Mouse (Mus musculus): ENCODE data around the gene Itpr2. TPM values are rescaled to one million over a fixed set of nuclear protein-coding genes. Genes with fewer than 3 reads are reported as not detected.

Itpr2 gene
- polyA plus RNA-seq, 1 experiment = 3.6 TPM

DNA sequence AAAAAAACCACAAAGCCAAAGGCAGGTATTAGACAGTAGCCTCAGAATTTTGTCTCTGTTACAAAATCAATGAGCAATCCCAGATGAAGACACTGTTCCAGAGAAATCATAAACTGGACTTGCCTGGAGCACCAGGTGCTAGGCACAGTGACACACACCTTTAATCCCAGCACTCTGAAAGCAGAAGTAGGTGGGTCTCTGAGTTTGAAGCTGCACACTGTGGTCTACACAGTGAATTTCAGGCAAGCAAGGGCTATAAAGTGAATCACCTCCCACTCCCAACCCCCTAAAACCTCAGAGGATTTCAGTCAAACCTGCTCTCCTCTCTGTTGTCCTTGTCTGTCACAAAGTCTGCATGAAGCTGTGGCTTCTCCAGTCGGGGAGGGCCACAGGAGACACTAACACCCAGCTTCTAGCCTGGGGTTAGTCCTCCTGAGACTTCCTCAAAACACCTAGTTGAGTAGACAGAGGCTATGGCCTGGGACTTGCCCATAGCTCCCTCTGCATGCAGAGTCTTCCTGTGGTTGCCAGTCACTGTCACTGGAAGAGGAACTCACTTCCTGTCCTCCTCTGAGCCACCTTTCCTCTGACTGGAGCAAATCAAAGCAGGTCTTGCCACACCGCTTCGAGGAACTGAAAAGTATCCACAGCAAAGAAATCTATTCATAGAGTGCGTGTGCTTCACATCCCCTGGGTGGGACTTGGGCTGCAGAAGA lies 394.7 kb downstream of the Itpr2 start:
- Histone ChIP-seq H3K4me3 (ENCODE audit: low read depth, low read length) (no peak overlapping the region), H3K36me3 (ENCODE audit: control insufficient read depth, insufficient read depth, low read length, poor library complexity, severe bottlenecking) (no peaks in the 10 kb centered on the region), H3K9me3 (replicated peaks; ENCODE audit: control insufficient read depth, insufficient read depth, low read length, poor library complexity, severe bottlenecking) (no peaks in the 10 kb centered on the region), H3K27ac (ENCODE audit: insufficient read depth, low read length) (no peak overlapping the region), H3K27me3 (ENCODE audit: control insufficient read depth, insufficient read depth, low read length, poor library complexity, severe bottlenecking) (no peaks in the 10 kb centered on the region), H3K4me1 (ENCODE audit: control insufficient read depth, insufficient read depth, low read length) (no peaks in the 10 kb centered on the region), H3K9ac (ENCODE audit: low read depth, poor library complexity, severe bottlenecking) (no peak overlapping the region)
- TF ChIP-seq CTCF (IDR thresholded peaks at IDR 0.05; ENCODE audit: low read depth, low read length) = no peak
- no peak for TF ChIP-seq POLR2A (IDR thresholded peaks at IDR 0.05; ENCODE audit: insufficient read depth, low read length)
- TF ChIP-seq EP300 (IDR thresholded peaks at IDR 0.05; ENCODE audit: insufficient read depth, low read depth, low read length) = no peak

DNA sequence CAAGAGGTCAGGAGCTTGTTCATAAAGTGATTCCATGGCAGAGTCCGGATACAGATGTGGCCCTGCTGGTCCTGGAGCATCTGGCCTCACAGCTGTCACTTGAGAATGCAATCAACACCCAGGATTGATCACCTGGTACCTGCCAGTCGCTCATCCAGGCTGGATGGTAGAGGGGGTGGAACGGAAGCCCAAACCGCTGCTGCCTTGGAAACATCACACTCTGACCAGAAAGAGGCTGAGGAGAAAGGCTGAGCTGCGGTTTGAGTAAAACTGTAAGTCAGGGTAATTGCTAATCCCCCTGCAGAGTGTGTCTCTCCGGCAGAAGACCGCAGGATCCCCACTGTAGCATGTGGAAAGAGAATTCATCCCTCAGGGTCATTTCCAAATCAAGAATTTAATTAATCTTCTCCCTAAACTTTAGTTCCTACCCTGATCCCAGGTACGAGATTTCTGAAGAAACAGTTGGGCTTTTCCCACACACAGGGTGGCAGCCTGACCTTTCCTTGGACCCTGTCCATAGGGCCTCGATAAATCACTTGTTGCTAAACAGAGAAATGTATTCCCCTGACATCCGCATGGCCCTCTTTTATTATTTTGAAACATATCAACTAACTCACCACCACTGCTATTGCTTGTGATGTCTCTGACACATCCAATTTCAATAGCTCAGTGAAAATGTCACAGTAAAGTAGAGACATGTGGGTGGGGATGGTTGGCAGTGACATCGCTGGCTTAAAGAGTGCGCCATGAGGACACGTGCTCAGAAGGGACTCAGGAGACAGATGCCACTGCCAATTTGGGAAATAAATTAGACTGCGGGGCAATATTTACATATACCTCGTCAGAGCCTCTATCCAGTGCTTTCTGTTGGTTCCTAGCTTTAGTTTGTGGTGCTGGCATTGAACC lies 418.7 kb downstream of the Itpr2 start:
- Histone ChIP-seq H3K36me3 (ENCODE audit: control insufficient read depth, insufficient read depth, low read length, poor library complexity, severe bottlenecking) (no peaks in the 10 kb centered on the region), H3K4me1 (ENCODE audit: control insufficient read depth, insufficient read depth, low read length) (no peaks in the 10 kb centered on the region), H3K9ac (ENCODE audit: low read depth, poor library complexity, severe bottlenecking) (no peak overlapping the region), H3K4me3 (ENCODE audit: low read depth, low read length) (no peak overlapping the region), H3K9me3 (replicated peaks; ENCODE audit: control insufficient read depth, insufficient read depth, low read length, poor library complexity, severe bottlenecking) (no peaks in the 10 kb centered on the region), H3K27ac (ENCODE audit: insufficient read depth, low read length) (no peak overlapping the region), H3K27me3 (ENCODE audit: control insufficient read depth, insufficient read depth, low read length, poor library complexity, severe bottlenecking) (no peaks in the 10 kb centered on the region)
- no peak for TF ChIP-seq POLR2A (IDR thresholded peaks at IDR 0.05; ENCODE audit: insufficient read depth, low read length)
- no peak for TF ChIP-seq EP300 (IDR thresholded peaks at IDR 0.05; ENCODE audit: insufficient read depth, low read depth, low read length)
- TF ChIP-seq CTCF (IDR thresholded peaks at IDR 0.05; ENCODE audit: low read depth, low read length) = no peak

DNA sequence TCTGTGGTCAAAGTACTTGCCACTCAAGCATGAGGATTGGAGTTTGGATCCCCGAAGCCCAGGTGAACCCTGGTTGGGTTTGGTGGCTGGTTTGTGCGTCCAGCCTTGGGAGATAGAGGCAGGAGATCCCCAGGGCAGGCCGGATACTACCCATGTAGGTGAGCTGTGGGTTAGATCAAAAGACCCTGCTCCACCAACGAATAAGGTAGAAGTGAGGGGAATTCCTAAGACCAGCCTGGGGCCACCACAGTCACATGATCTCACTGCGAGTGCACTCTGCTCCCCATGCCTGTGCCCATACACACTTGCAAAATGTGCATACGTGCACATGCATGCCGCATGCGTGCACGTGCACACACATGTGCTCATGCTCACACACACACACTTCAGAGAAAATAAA lies 419.5 kb downstream of the Itpr2 start:
- Histone ChIP-seq H3K9me3 (replicated peaks; ENCODE audit: control insufficient read depth, insufficient read depth, low read length, poor library complexity, severe bottlenecking) (no peaks in the 10 kb centered on the region), H3K9ac (ENCODE audit: low read depth, poor library complexity, severe bottlenecking) (no peak overlapping the region), H3K4me1 (ENCODE audit: control insufficient read depth, insufficient read depth, low read length) (no peaks in the 10 kb centered on the region), H3K27me3 (ENCODE audit: control insufficient read depth, insufficient read depth, low read length, poor library complexity, severe bottlenecking) (no peaks in the 10 kb centered on the region), H3K27ac (ENCODE audit: insufficient read depth, low read length) (no peak overlapping the region), H3K4me3 (ENCODE audit: low read depth, low read length) (no peak overlapping the region), H3K36me3 (ENCODE audit: control insufficient read depth, insufficient read depth, low read length, poor library complexity, severe bottlenecking) (no peaks in the 10 kb centered on the region)
- TF ChIP-seq POLR2A (IDR thresholded peaks at IDR 0.05; ENCODE audit: insufficient read depth, low read length) (no peak), CTCF (IDR thresholded peaks at IDR 0.05; ENCODE audit: low read depth, low read length) (no peak)

DNA sequence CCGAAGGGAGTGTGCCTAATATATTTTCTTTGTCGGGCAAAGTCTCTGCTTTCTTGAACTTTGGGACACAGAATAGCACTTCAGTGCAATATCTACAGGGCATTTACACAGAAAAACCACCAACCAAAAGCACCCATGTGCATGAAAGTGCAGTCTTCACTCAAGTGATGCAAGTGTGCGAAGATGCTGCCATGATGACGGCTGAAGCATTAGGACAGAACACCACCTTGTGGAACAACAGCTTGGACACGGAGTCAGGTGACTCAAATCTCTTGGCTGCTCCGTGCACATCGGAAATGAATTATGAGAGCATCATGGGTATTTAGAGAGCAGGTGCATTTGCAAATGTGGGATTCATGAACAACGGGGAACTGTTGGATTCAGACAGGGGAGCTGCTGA lies 420.4 kb downstream of the Itpr2 start:
- H3K4me1 ChIP-seq (ENCODE audit: control insufficient read depth, insufficient read depth, low read length) = no peaks in the 10 kb centered on the region

DNA sequence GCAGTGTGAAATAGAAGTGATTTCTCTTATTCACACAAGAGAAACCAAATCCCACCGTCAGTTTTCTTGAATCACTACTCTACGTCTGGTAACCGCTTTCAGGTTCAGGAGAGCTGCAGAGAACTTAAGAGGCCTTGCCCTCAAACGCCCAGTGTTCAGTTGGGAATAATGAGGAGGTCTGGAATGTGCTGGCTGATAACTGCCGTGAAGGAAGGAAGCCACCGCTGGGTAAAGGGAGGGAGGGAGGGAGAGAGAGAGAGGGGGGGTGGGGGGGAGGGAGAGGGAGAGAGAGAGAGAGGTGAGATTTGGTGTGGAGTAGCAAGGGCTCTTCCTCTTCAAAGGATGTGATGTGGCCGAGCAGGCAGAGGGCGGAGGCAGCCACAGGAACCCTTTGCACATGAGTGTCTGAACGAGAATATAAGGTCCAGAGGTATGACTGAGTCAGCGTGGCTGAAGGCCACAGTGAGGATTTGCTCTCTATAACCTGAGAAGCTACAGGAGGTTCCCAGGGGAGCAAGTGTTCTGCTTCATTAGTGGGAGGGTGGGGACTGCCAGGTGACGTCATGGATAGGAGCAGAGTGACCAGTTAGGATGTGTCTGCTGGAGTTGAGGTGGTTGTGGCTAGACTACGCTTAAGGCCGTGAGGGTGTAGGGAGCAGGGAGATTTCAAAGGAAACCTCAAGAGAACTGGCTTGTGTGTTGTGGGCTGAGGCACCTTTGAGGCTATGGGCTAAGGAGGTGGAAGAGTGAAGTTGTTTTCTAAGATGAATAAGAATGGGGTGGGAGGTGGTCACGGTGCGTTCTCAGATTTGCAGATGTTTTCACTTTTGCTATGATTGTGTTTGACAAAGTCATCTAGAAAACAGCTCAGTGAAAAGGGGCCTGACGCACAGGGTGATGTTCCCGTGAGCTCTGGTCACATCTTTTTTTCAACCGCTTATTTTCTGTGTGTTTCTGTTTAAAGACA lies 421.2 kb downstream of the Itpr2 start:
- no peak overlapping the region for H3K9ac ChIP-seq (ENCODE audit: low read depth, poor library complexity, severe bottlenecking)
- no peak overlapping the region for H3K27ac ChIP-seq (ENCODE audit: insufficient read depth, low read length)
- TF ChIP-seq POLR2A (IDR thresholded peaks at IDR 0.05; ENCODE audit: insufficient read depth, low read length) (no peak), CTCF (IDR thresholded peaks at IDR 0.05; ENCODE audit: low read depth, low read length) (no peak)
- H3K27me3 ChIP-seq (ENCODE audit: control insufficient read depth, insufficient read depth, low read length, poor library complexity, severe bottlenecking) = no peaks in the 10 kb centered on the region; the same call in 1 of the 2 replicates
- H3K9me3 ChIP-seq (replicated peaks; ENCODE audit: control insufficient read depth, insufficient read depth, low read length, poor library complexity, severe bottlenecking) = no peaks in the 10 kb centered on the region
- H3K4me1 ChIP-seq (ENCODE audit: control insufficient read depth, insufficient read depth, low read length) = no peaks in the 10 kb centered on the region
- no peaks in the 10 kb centered on the region for H3K36me3 ChIP-seq (ENCODE audit: control insufficient read depth, insufficient read depth, low read length, poor library complexity, severe bottlenecking)
- no peak overlapping the region for H3K4me3 ChIP-seq (ENCODE audit: low read depth, low read length)

More for the DNA sequence above, 420.4 kb downstream of the Itpr2 start:
- Histone ChIP-seq H3K36me3 (ENCODE audit: control insufficient read depth, insufficient read depth, low read length, poor library complexity, severe bottlenecking) (no peaks in the 10 kb centered on the region), H3K9ac (ENCODE audit: low read depth, poor library complexity, severe bottlenecking) (no peak overlapping the region), H3K27ac (ENCODE audit: insufficient read depth, low read length) (no peak overlapping the region), H3K9me3 (replicated peaks; ENCODE audit: control insufficient read depth, insufficient read depth, low read length, poor library complexity, severe bottlenecking) (no peaks in the 10 kb centered on the region), H3K4me3 (ENCODE audit: low read depth, low read length) (no peak overlapping the region), H3K27me3 (ENCODE audit: control insufficient read depth, insufficient read depth, low read length, poor library complexity, severe bottlenecking) (no peaks in the 10 kb centered on the region)
- no peak for TF ChIP-seq EP300 (IDR thresholded peaks at IDR 0.05; ENCODE audit: insufficient read depth, low read depth, low read length)
- TF ChIP-seq CTCF (IDR thresholded peaks at IDR 0.05; ENCODE audit: low read depth, low read length) = no peak
- no peak for TF ChIP-seq POLR2A (IDR thresholded peaks at IDR 0.05; ENCODE audit: insufficient read depth, low read length)
